In the genomic region with DNA sequence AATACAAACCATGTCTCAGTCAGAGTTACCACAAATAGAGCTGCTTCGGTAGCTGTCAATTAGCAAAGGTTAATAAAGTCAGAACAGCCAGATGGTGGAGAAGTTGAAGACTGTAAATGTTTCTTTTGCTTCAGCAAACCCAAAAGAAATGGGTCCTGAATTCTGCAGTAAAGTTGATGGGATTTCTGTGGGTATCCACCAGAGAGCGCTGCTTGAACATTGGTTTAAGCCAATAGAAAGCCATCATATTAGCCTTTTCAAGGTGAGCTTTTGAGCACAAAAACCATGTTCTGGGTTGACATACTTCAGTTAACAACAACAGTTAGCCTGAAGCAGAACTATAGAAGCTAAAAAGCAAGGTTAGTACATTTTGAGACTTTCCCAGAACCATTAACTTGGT, we compare ENCODE assay signal across 13 mouse cellular contexts. TPM values are rescaled to one million over a fixed set of nuclear protein-coding genes. Genes with fewer than 3 reads are reported as not detected.
DNase-seq lines count a peak whose midpoint lies in the region; TF ChIP-seq lines count a peak whose summit lies in the region.
"Had no signal": no experiment of that assay in that cellular context is flagged by ENCODE, and none has a peak within 500 bp of the region (broad histone marks: within the 10 kb centered on the region; RNA-seq: fewer than 3 reads in every experiment).

No protein-coding gene starts in this region.

- peak; percentile 66 for TF ChIP-seq RAD21 in CH12.LX (IDR thresholded peaks at IDR 0.05; ENCODE audit: low read depth, low read length)

- peak; percentile 6 for DNase-seq in embryo, embryonic 10 days (ENCODE audit: low spot score)
- no peak for DNase-seq in embryo, embryonic 9.5 days (ENCODE audit: extremely low spot score)
- no peak for DNase-seq in left cerebral cortex, adult 2 months (ENCODE audit: extremely low spot score in 1 of 2, low spot score in 2 of 2)
- no peak for DNase-seq in left cerebral cortex, postnatal 36 days (ENCODE audit: low spot score in 2 of 2)
- peak; percentile 19 for DNase-seq in CH12.LX (ENCODE audit: extremely low read depth)
- no peak for DNase-seq in gastrocnemius, adult 18-20 months (ENCODE audit: low spot score)
- DNase-seq in layer of hippocampus, postnatal 10 days (ENCODE audit: low spot score in 2 of 2), result no peak
- DNase-seq: cerebellum, adult 8-10 months; lung, adult 18-20 months had no signal

- no peaks in the 10 kb centered on the region for H3K36me3 ChIP-seq in CH12.LX (replicated peaks in 1 of 2; ENCODE audit: control insufficient read depth in 1 of 2, insufficient read depth in 1 of 2, low read length in 1 of 2)
- H3K36me3 ChIP-seq: heart, embryonic 10.5 days; hindbrain, embryonic 13.5 days had no signal

- no peaks in the 10 kb centered on the region for H3K27me3 ChIP-seq in CH12.LX (replicated peaks)
- H3K27me3 ChIP-seq: hindbrain, embryonic 13.5 days had no signal

- no peak for TF ChIP-seq POLR2A in CH12.LX (IDR thresholded peaks at IDR 0.05; ENCODE audit: low read depth, low read length)
- no peak for TF ChIP-seq POLR2A in cortical plate, adult 2 months (IDR thresholded peaks at IDR 0.05; ENCODE audit: extremely low read depth, insufficient read depth, low read length)

- no peak overlapping the region for H3K4me3 ChIP-seq in left cerebral cortex, adult 2 months
- no peak overlapping the region for H3K4me3 ChIP-seq in CH12.LX (replicated peaks in 1 of 3; ENCODE audit: low read depth in 2 of 3, low read length in 2 of 3, poor library complexity in 1 of 3)
- no peak overlapping the region for H3K4me3 ChIP-seq in cortical plate, adult 2 months (ENCODE audit: insufficient read depth, low read length)
- H3K4me3 ChIP-seq: heart, embryonic 10.5 days; hindbrain, embryonic 13.5 days; megakaryocyte, embryonic 14.5 days had no signal

- intact Hi-C loops in left cerebral cortex, adult 2 months (cut with DNase I), result loop anchor here (5.0 kb wide), 1 partner anchor 703 kb away; no protein-coding TSS in a partner anchor
- intact Hi-C loops in left cerebral cortex, postnatal 36 days (cut with DNase I), result no loop called here

- H3K79me2 ChIP-seq in CH12.LX (replicated peaks; ENCODE audit: control insufficient read depth, extremely low read depth, insufficient read depth, poor library complexity, severe bottlenecking), result no peaks in the 10 kb centered on the region

- H3K4me1 ChIP-seq in CH12.LX (ENCODE audit: control insufficient read depth in 1 of 2, insufficient read depth in 2 of 2), result no peaks in the 10 kb centered on the region
- no peaks in the 10 kb centered on the region for H3K4me1 ChIP-seq in cortical plate, adult 2 months (ENCODE audit: control insufficient read depth, insufficient read depth, low read length)
- H3K4me1 ChIP-seq: heart, embryonic 10.5 days; hindbrain, embryonic 13.5 days had no signal

- dilution Hi-C loops in CH12.LX (cut with MboI; ENCODE audit: extremely low pct_ligation_motif_present, extremely low pct_unique_long_range_greater_than_20kb, low sequenced_read_pairs), result no loop called here

- H3K9me3 ChIP-seq in CH12.LX (replicated peaks; ENCODE audit: low read length), result no peaks in the 10 kb centered on the region
- H3K9me3 ChIP-seq: heart, embryonic 10.5 days; hindbrain, embryonic 13.5 days; megakaryocyte, embryonic 14.5 days had no signal

- H3K4me2 ChIP-seq in CH12.LX (ENCODE audit: insufficient read depth, low read depth, poor library complexity, severe bottlenecking), result no peak overlapping the region
- H3K4me2 ChIP-seq: hindbrain, embryonic 13.5 days had no signal

- no peak overlapping the region for H3K9ac ChIP-seq in CH12.LX (ENCODE audit: insufficient read depth, low read depth)
- H3K9ac ChIP-seq: hindbrain, embryonic 13.5 days had no signal

- in situ Hi-C loops in CH12.LX (cut with MboI; ENCODE audit: low pct_ligation_motif_present, low pct_unique_long_range_greater_than_20kb, low sequenced_read_pairs), result no loop called here

- no peak for TF ChIP-seq EP300 in CH12.LX (IDR thresholded peaks at IDR 0.05; ENCODE audit: low read length)

- H3K27ac ChIP-seq in left cerebral cortex, adult 2 months, result no peak overlapping the region
- H3K27ac ChIP-seq in CH12.LX (ENCODE audit: insufficient read depth, low read depth), result no peak overlapping the region
- H3K27ac ChIP-seq in cortical plate, adult 2 months (ENCODE audit: insufficient read depth, low read length), result no peak overlapping the region
- H3K27ac ChIP-seq: heart, embryonic 10.5 days; hindbrain, embryonic 13.5 days had no signal

- TF ChIP-seq CTCF in left cerebral cortex, adult 2 months (IDR thresholded peaks at IDR 0.05), result peak; percentile 33
- peak in 1 of 2 experiments; percentile 66; a peak in 2 of 4 replicates for TF ChIP-seq CTCF in CH12.LX (conservative IDR thresholded peaks at IDR 0.05 in 1 of 2, IDR thresholded peaks at IDR 0.05 in 1 of 2; ENCODE audit: low read depth in 2 of 2, low read length in 2 of 2)
- TF ChIP-seq CTCF in cortical plate, adult 2 months (IDR thresholded peaks at IDR 0.05; ENCODE audit: extremely low read depth, insufficient read depth, low read length), result 0 out of 2 replicates have a peak, but pooled peaks have one; percentile 1

TF ChIP-seq in CH12.LX, 34 proteins besides CTCF, POLR2A, EP300 and RAD21:
- TF ChIP-seq MAZ (IDR thresholded peaks at IDR 0.05; ENCODE audit: low read depth, low read length), result no peak
- no peak for TF ChIP-seq MYC (IDR thresholded peaks at IDR 0.05; ENCODE audit: low read depth, low read length)
- TF ChIP-seq SMC3 (IDR thresholded peaks at IDR 0.05; ENCODE audit: low read depth, low read length), result peak; percentile 55
- TF ChIP-seq ZMIZ1 (IDR thresholded peaks at IDR 0.05; ENCODE audit: low read depth, low read length), result no peak
- no peak for TF ChIP-seq E2F4 (IDR thresholded peaks at IDR 0.05; ENCODE audit: insufficient replicate concordance, low read depth, low read length)
- no peak for TF ChIP-seq RCOR1 (conservative IDR thresholded peaks at IDR 0.05; ENCODE audit: low read depth, low read length)
- no peak for TF ChIP-seq BHLHE40 (IDR thresholded peaks at IDR 0.05; ENCODE audit: low read depth, low read length)
- no peak for TF ChIP-seq JUN (IDR thresholded peaks at IDR 0.05; ENCODE audit: insufficient read depth, low read depth, low read length)
TF ChIP-seq in CH12.LX: peak in this region for 1.

RNA-seq across cellular contexts. Expression of a gene that starts 34.3 kb away (rescaled TPM):
- 10 to 100 TPM; 16.5 to 20.8 TPM for total RNA-seq in left cerebral cortex, adult 2 months (2021)
- 10 to 100 TPM; 17.6 to 19.2 TPM for total RNA-seq in left cerebral cortex, postnatal 36 days (2021)
- total RNA-seq in CH12.LX (2012; rRNA removed), result 24.1 and 27.4 TPM in 2 replicates
- 74.5 and 76.5 TPM in 2 replicates for total RNA-seq in CH12.LX (2014; rRNA removed)
- 42.3 and 47.8 TPM in 2 replicates for polyA plus RNA-seq in CH12.LX (2012; ENCODE audit: insufficient read length, low read depth)
- polyA plus RNA-seq in cortical plate, adult 2 months (2012; rRNA removed), result 6.8 and 6.9 TPM in 2 replicates
- total RNA-seq in gastrocnemius, adult 18-20 months (2021), result 1 to 10 TPM; 7.4 to 8.3 TPM
- total RNA-seq in layer of hippocampus, postnatal 10 days (2021), result 10 to 100 TPM; 22.7 to 23.4 TPM

Comparison
In these comparisons a context has a peak if more than half of its experiments do, and no peak if none do; other contexts are left out.
1. DNase-seq: peak in embryo, embryonic 10 days (single experiment) and CH12.LX (single experiment); none in embryo, embryonic 9.5 days (single experiment), left cerebral cortex, adult 2 months (0 of 2), left cerebral cortex, postnatal 36 days (0 of 2), gastrocnemius, adult 18-20 months (single experiment) and layer of hippocampus, postnatal 10 days (0 of 2).